21 mouse cellular contexts compared by ENCODE assay signal in genomic region chr12:35679903-35680302, GRCm38 (mm10).
"Had no signal": no experiment of that assay in that cellular context is flagged by ENCODE, and none has a peak within 500 bp of the region (broad histone marks: within the 10 kb centered on the region; RNA-seq: fewer than 3 reads in every experiment).

No protein-coding gene starts in this region.

- H3K27ac ChIP-seq: kidney, embryonic 15.5 days; left cerebral cortex, adult 2 months; limb, embryonic 13.5 days; liver, embryonic 13.5 days; midbrain, embryonic 10.5 days; midbrain, embryonic 13.5 days; stomach, postnatal 0 days had no signal

- H3K4me2 ChIP-seq: kidney, embryonic 15.5 days; limb, embryonic 13.5 days; liver, embryonic 13.5 days; midbrain, embryonic 13.5 days had no signal

- ATAC-seq: lung, postnatal 0 days; midbrain, embryonic 13.5 days; midbrain, embryonic 16.5 days had no signal

- H3K4me1 ChIP-seq: kidney, embryonic 15.5 days; limb, embryonic 13.5 days; liver, embryonic 13.5 days; midbrain, embryonic 10.5 days; midbrain, embryonic 13.5 days had no signal

- H3K9ac ChIP-seq: kidney, embryonic 15.5 days; limb, embryonic 13.5 days; liver, embryonic 13.5 days; midbrain, embryonic 13.5 days had no signal

- H3K36me3 ChIP-seq: kidney, embryonic 15.5 days; limb, embryonic 13.5 days; liver, embryonic 13.5 days; midbrain, embryonic 10.5 days; midbrain, embryonic 13.5 days had no signal

- H3K27me3 ChIP-seq: kidney, embryonic 15.5 days; limb, embryonic 13.5 days; liver, embryonic 13.5 days; megakaryocyte, embryonic 14.5 days; midbrain, embryonic 13.5 days had no signal

- H3K4me3 ChIP-seq: kidney, embryonic 15.5 days; left cerebral cortex, adult 2 months; limb, embryonic 13.5 days; liver, embryonic 13.5 days; megakaryocyte, embryonic 14.5 days; midbrain, embryonic 10.5 days; midbrain, embryonic 13.5 days had no signal

- DNase-seq: kidney, postnatal 10 days; kidney, postnatal 36 days; layer of hippocampus, postnatal 36 days; left cerebral cortex, postnatal 4 days; liver, embryonic 13.5 days; lung, adult 2 months; right cerebral cortex, adult 18-20 months; right cerebral cortex, postnatal 14 days; right cerebral cortex, postnatal 4 days; thymus, adult 2 months; thymus, postnatal 14 days; thymus, postnatal 4 days had no signal

- H3K9me3 ChIP-seq: kidney, embryonic 15.5 days; limb, embryonic 13.5 days; liver, embryonic 13.5 days; megakaryocyte, embryonic 14.5 days; midbrain, embryonic 10.5 days; midbrain, embryonic 13.5 days had no signal
